Mouse (Mus musculus): ENCODE data around the gene Pmf1.

- no peak for TF ChIP-seq CTCF (IDR thresholded peaks at IDR 0.05; ENCODE audit: control insufficient read depth, insufficient read depth, insufficient read length)
- TF ChIP-seq MAX (IDR thresholded peaks at IDR 0.05), result no peak
- TF ChIP-seq USF1 (IDR thresholded peaks at IDR 0.05; ENCODE audit: low read depth), result no peak
- no peak for TF ChIP-seq CEBPB (IDR thresholded peaks at IDR 0.05; ENCODE audit: low read depth)
Measured at GRCm38 (mm10) chr3:88412636-88413035, 2.5 kb upstream of the Pmf1 start.
